Mouse (Mus musculus) spleen, postnatal 10 days (tissue): ENCODE data around the gene Gss.
A peak's percentile ranks its signal among the peaks of the same experiment; 100 is the strongest.

Experiments used
- DNase-seq, 2 experiments: peaks; one replicate each; pipeline ENCODE4 v3.0.0; 2021 to 2022; ENCODE audit warnings: low spot score in 2 of 2

Gss gene

GRCm38 (mm10) chr2:155592137-155592853 lies at the start of gene Gss:
Gene Gss (minus strand): TSS chr2:155592810.
- DNase-seq: peak; percentile 99 to 100

- no peak for DNase-seq
Observed at GRCm38 (mm10) chr2:155641540-155642472, 49.2 kb upstream of the Gss start.

- no peak for DNase-seq
Observed at GRCm38 (mm10) chr2:155640656-155641055, 48.0 kb upstream of the Gss start.

GRCm38 (mm10) chr2:155637411-155637810 lies 44.8 kb upstream of the Gss start:
- DNase-seq: no peak

- no peak for DNase-seq
Observed at GRCm38 (mm10) chr2:155636881-155637280, 44.3 kb upstream of the Gss start.

- no peak for DNase-seq
Observed at GRCm38 (mm10) chr2:155635961-155636360, 43.4 kb upstream of the Gss start.

GRCm38 (mm10) chr2:155634562-155634961 lies 42.0 kb upstream of the Gss start:
- no peak for DNase-seq

- no peak for DNase-seq
Observed at GRCm38 (mm10) chr2:155633731-155634130, 41.1 kb upstream of the Gss start.

- DNase-seq: no peak
Observed at GRCm38 (mm10) chr2:155633121-155633520, 40.5 kb upstream of the Gss start.

GRCm38 (mm10) chr2:155632138-155632936 lies 39.7 kb upstream of the Gss start:
- no peak for DNase-seq

GRCm38 (mm10) chr2:155630590-155631416 lies 38.2 kb upstream of the Gss start:
- peak in 1 of 2 experiments; percentile 15 for DNase-seq

GRCm38 (mm10) chr2:155630153-155630552 lies 37.5 kb upstream of the Gss start:
- DNase-seq: no peak

GRCm38 (mm10) chr2:155629231-155629661 lies 36.6 kb upstream of the Gss start:
- DNase-seq: no peak

- DNase-seq: no peak
Observed at GRCm38 (mm10) chr2:155628519-155628918, 35.9 kb upstream of the Gss start.

GRCm38 (mm10) chr2:155628112-155628511 lies 35.5 kb upstream of the Gss start:
- no peak for DNase-seq

- DNase-seq: peak; percentile 66 to 85
Observed at GRCm38 (mm10) chr2:155627030-155627738, 34.6 kb upstream of the Gss start.

- DNase-seq: no peak
Observed at GRCm38 (mm10) chr2:155626277-155626676, 33.7 kb upstream of the Gss start.

- DNase-seq: peak in 1 of 2 experiments; percentile 64
Observed at GRCm38 (mm10) chr2:155624730-155625129, 32.1 kb upstream of the Gss start.

GRCm38 (mm10) chr2:155623996-155624395 lies 31.4 kb upstream of the Gss start:
- no peak for DNase-seq

- no peak for DNase-seq
Observed at GRCm38 (mm10) chr2:155622606-155623005, 30.0 kb upstream of the Gss start.
